In the genomic region with DNA sequence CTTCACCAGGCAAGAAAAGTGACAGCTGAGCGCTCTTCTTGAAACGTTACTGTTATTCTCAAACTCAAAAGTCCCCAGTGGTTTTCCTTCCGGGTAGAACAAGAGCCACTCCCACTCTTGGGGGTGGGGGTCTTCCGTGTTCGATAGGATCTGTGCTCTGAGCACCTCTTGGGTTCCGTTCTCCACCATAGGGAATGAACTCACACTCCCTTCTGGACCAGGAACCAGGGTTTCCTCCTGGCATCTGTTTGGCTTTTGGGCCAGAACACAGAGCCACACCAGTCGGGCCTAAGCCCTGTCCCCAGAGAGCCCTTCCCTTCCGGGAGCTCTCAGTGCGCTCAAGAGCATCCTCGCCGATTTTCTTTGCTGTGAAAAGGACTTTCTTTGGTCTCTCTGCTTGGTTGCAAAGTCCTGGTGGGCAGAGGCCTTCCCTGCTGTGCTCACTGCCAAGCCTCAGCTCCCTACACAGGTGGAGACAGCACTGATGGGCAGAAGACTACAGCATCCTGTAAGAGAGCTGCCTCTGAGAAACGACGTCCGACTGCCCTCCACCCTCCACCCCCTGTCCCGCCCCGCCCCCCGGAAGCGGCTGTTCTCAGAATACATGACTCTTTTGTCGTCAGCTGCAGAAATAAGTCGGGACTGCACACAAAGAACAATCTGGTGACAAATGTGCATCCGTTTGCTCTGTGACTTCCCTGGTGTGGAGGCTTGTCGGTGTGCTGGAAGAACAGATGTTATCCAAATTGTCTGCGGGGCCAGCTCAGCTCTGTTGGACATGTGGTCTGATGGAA, we compare ENCODE assay signal across 8 mouse cellular contexts.
A peak's percentile ranks its signal among the peaks of the same experiment; 100 is the strongest.
DNase-seq lines count a peak whose midpoint lies in the region; ATAC-seq lines count a peak whose summit lies in the region.

No protein-coding gene starts in this region.

- no peak overlapping the region for H3K9ac ChIP-seq in intestine, embryonic 14.5 days (ENCODE audit: low read length)
- H3K9ac ChIP-seq in lung, embryonic 15.5 days: peak overlapping the region; percentile 13; the same call in 1 of the 2 replicates

- H3K27ac ChIP-seq in intestine, embryonic 14.5 days (ENCODE audit: low read depth): no peak overlapping the region
- H3K27ac ChIP-seq in lung, embryonic 15.5 days: no peak overlapping the region

- 0 out of 2 replicates have a peak, but pooled peaks have one; percentile 64 for ATAC-seq in intestine, embryonic 14.5 days (replicated peaks; ENCODE audit: low FRiP score, low TSS enrichment, low read depth)
- peak; percentile 78; the same call in 1 of the 2 replicates for ATAC-seq in lung, embryonic 15.5 days (ENCODE audit: borderline replicate concordance, extremely low read depth, low FRiP score, low TSS enrichment)

- H3K4me1 ChIP-seq in intestine, embryonic 14.5 days (replicated peaks; ENCODE audit: control insufficient read depth, insufficient read depth, low read length): no peaks in the 10 kb centered on the region
- H3K4me1 ChIP-seq in lung, embryonic 15.5 days: peaks cover 14% of the 10 kb centered on the region

- H3K36me3 ChIP-seq in intestine, embryonic 14.5 days (ENCODE audit: control insufficient read depth, insufficient read depth, low read length): no peaks in the 10 kb centered on the region
- H3K36me3 ChIP-seq in lung, embryonic 15.5 days: no peaks in the 10 kb centered on the region

- H3K4me3 ChIP-seq in intestine, embryonic 14.5 days (ENCODE audit: low read depth, low read length): peak overlapping the region; percentile 21
- peak overlapping the region; percentile 27 for H3K4me3 ChIP-seq in lung, embryonic 15.5 days

- H3K27me3 ChIP-seq in intestine, embryonic 14.5 days (replicated peaks; ENCODE audit: control insufficient read depth, insufficient read depth, low read length): no peaks in the 10 kb centered on the region
- H3K27me3 ChIP-seq in lung, embryonic 15.5 days: no peaks in the 10 kb centered on the region

- peak overlapping the region; percentile 40 for H3K4me2 ChIP-seq in intestine, embryonic 14.5 days (ENCODE audit: low read length)
- peak overlapping the region; percentile 58 for H3K4me2 ChIP-seq in lung, embryonic 15.5 days

- 19% methylated on average over 23 of the region's 23 CpGs for WGBS in intestine, embryonic 14.5 days
- WGBS in lung, embryonic 15.5 days: 16% methylated on average over 23 of the region's 23 CpGs

- H3K9me3 ChIP-seq in intestine, embryonic 14.5 days (ENCODE audit: control insufficient read depth, low read length): no peaks in the 10 kb centered on the region
- no peaks in the 10 kb centered on the region for H3K9me3 ChIP-seq in lung, embryonic 15.5 days

- peak; percentile 4 to 5 for DNase-seq in lung, adult 18-20 months
- no peak for DNase-seq in lung, postnatal 25 days (ENCODE audit: low spot score)
- DNase-seq in forelimb bud, embryonic 11.5 days (ENCODE audit: low read depth, low spot score): peak; percentile 41
- DNase-seq in intestine, embryonic 14.5 days (ENCODE audit: low spot score): peak; percentile 61
- peak; percentile 31 for DNase-seq in retina, embryonic 14.5 days (ENCODE audit: low spot score)
- DNase-seq in urinary bladder, adult 18-20 months (ENCODE audit: low spot score in 2 of 2): no peak
- DNase-seq in cerebellum, postnatal 36 days: no peak

Comparison
In these comparisons a context has a peak if more than half of its experiments do, and no peak if none do; other contexts are left out.
1. DNase-seq: peak in lung, adult 18-20 months (2 of 2), forelimb bud, embryonic 11.5 days (single experiment), intestine, embryonic 14.5 days (single experiment) and retina, embryonic 14.5 days (single experiment); none in lung, postnatal 25 days (single experiment), urinary bladder, adult 18-20 months (0 of 2) and cerebellum, postnatal 36 days (0 of 2).